Mouse (Mus musculus): ENCODE results near the gene H2al2a.
A peak's percentile ranks its signal among the peaks of the same experiment; 100 is the strongest.
"Not testable (repeated sequence)": the region's sequence is repeated elsewhere in the genome, so short reads cannot be mapped to it uniquely, and the experiment has no call there.

Gene H2al2a

GRCm38 (mm10) chr2:18028140-18029021 lies 31.6 kb upstream of the H2al2a start:
- peak; percentile 92 for DNase-seq (ENCODE audit: low spot score)

DNA sequence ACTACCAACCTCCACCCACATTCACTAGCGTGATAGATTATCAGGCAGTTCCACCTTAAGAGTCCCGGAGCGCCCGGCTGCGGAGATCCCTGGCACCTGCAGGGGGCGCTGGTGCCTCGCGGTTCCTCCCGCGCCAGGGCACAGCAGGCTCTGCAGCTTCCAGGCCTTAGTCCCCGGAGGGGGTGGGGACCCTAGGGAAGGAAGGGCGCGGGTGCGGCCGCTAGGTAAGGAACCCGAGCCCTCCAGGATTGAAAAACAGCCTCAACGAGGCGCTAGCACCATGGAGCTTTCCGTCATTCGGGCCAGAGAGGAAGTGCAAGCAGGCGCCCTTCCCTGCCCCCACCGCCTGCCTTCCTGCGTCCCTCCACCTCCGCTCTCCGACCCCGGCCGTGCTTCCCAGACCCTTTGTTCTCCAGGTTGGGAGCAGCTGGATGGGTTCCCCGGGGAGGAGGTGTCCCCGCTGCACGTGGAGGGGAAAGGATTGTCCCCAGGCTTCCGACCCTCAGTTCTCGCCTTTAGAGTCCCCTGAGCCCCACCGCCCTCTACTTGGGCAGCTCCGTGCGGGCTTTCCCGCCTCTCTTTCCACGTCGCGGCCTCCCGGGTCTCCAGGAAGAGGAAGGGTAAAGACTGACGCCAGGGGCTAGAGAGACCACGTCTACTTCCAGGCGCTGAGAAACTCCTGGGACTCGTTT lies 30.8 kb upstream of the H2al2a start:
- peak; percentile 95 for DNase-seq (ENCODE audit: low spot score)

DNA sequence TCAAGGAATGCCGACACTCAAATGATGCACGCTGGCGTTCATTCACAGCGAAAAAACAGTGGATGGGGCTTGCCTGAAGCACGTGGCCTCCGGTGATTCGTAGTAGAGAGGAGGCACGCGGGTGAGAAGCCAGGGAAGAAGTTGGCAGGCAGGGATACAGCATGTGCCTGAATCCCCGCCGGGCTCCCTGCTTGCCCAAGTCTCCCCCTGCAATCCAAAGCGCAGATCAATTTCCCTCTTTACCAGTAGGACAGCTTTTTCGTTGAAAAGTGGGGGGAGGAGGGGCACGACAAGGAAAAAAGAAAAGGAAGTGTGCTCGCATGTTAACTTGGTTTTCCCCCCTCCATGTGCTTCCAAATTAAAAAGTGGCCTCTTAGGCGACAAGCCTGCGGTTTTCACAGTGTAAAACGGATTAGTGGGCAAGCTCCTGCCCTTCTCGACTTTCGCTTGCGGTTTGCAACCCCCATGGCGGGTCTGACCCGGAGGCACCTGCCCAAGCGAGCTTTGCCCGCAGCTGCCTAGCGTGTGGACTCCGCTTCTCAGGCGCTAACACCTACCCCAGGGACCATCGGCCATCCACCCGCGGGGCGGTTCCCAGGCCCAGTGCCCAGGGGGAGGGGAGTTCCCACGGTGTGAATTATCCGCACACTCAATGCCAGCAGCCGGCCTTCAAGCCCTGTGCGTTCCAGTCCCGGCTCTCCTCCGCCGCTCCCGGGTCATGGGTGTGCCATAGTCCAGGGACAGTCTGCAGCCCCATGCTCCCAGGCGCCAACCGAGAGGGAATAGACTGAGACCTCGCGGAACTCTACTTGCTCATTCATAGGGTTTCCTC lies 29.6 kb upstream of the H2al2a start:
- peak; percentile 48 for DNase-seq (ENCODE audit: low spot score)

DNA sequence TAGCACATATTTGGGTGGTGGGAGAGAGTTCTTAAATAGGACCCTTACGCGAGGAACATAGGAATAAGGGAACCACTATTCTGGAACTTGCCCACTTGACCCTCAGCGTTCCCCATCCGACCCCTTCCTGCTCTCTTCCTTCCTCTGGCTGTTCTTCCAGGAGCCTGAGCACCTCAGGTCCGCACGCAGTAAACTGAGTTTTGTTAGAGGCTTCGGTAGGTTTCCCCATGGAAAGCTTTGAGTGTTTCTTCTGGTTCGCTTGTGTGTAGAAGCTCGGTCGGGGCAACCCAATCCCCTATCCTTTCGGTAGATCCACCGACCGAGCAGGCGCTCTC lies 29.0 kb upstream of the H2al2a start:
- DNase-seq (ENCODE audit: low spot score), result no peak

GRCm38 (mm10) chr2:18025116-18025515 lies 28.4 kb upstream of the H2al2a start:
- no peak for DNase-seq (ENCODE audit: low spot score)

GRCm38 (mm10) chr2:18022886-18023285 lies 26.1 kb upstream of the H2al2a start:
- DNase-seq (ENCODE audit: low spot score), result no peak

- DNase-seq (ENCODE audit: low spot score), result no peak
Measured at GRCm38 (mm10) chr2:18019122-18019521, 22.4 kb upstream of the H2al2a start.

DNA sequence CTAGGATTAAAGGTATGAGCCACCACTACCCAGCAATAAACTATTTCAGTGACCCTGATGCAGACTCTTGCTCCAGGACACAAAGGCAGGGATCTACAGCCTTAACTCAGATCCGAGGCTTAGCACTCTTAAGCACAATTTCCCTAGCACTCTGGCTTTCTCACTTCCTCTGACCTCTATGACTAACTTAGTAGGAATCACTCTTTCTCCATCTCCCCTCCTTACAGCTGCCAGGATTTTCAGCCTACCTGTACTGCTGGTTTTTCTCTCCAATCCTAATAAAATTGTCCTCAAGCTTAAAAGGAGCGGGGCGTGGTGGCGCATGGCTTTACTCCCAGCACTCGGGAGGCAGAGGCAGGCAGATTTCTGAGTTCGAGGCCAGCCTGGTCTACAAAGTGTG lies 20.6 kb upstream of the H2al2a start:
- DNase-seq (ENCODE audit: low spot score), result no peak

DNA sequence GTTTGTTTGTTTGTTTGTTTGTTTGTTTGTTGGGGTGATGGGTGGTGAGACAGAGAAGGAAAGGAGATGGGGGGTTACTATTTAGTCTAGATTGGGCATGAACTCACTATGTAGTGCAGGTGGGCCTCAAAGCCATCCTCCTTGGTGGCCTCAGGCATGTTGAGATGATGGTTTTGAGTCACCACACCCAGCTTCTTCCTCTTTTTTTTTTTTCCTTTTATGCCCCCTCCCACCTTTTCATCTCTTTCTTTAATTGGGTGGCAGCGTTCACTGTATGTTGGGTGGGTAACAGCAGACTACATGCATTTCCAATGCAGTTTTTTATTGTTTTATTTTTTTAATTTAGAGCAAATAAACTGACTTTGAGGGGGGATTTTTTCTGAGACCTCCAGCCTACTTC lies 19.9 kb upstream of the H2al2a start:
- DNase-seq (ENCODE audit: low spot score), result no peak

DNA sequence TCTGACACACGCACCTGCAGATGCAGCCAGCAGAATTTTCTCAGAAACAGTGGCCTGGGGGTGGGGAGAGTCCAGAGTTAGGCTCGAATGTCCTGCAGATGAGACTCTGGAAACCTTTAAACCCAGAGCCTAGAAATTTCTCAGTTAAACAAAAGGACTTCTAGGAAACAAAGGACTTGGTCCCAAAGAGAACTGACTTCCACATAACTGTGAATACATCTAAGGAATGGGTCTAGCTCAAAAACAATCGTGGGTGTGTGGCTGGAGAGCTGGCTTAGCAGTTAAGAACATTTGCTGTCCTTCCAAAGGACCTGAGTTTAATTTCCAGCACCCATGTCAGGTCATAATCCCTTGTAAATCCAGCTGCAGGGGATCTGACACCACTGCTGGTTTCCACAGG lies 18.8 kb upstream of the H2al2a start:
- DNase-seq (ENCODE audit: low spot score), result no peak

GRCm38 (mm10) chr2:18012866-18013265 lies 16.1 kb upstream of the H2al2a start:
- no peak for DNase-seq (ENCODE audit: low spot score)

DNA sequence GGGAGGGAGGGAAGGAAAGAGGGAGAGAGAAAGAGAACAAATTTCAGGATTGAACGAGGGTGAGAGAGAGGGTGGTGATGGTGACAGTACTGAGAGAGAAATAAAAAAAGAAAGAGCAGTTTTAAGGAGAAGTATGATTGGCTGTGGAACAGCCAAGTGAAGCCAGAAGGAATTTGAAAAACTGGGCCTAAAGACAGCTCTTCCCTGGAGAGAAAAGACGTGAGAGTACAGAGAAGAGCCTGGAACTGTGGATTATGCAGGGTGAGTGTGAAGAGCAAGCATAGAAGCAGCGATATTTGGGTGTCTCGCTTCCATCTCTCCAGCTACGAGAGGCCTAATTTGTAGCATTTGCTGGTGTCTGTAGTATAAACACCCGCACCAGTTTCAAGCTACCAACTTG lies 14.5 kb upstream of the H2al2a start:
- no peak for DNase-seq (ENCODE audit: low spot score)

DNA sequence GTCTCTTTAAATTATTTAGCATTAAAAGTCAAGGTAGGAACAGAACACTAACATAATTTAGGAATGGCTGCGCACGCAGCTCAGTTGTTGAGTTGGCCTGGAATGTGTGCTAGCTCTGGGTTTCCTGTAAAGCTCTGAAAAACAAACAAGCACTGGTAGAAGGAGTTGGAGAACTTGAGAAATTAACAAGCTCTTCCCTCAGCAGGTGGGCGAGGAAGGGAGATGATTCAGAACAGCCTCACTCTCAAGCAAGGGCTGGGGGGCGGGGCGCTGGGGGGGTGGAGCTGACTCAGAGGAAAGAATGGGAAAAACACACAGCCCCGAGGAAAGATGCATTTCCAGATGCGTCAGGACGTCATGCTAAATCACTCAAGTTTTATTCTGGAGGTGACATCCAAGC lies 8.4 kb upstream of the H2al2a start:
- DNase-seq (ENCODE audit: low spot score), result no peak

DNA sequence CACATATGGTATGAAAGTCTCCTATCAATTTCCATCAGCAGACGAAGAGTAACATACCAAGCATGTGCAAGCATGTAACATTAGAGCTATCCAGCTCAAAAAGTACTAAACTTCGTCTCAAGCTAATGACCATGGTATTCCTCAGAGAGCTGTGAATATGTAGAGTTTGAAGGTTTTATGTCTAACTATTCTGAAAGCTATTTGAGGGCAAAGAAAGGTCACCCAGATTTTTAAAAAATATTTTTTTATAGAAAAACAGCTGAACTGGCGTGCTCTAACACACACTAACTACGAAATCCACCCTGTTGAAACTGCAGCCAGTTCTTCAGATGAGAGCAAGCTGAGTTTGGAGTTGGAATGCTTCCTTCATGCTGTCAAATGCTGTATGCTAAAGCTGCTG lies 7.5 kb upstream of the H2al2a start:
- DNase-seq (ENCODE audit: low spot score), result no peak

DNA sequence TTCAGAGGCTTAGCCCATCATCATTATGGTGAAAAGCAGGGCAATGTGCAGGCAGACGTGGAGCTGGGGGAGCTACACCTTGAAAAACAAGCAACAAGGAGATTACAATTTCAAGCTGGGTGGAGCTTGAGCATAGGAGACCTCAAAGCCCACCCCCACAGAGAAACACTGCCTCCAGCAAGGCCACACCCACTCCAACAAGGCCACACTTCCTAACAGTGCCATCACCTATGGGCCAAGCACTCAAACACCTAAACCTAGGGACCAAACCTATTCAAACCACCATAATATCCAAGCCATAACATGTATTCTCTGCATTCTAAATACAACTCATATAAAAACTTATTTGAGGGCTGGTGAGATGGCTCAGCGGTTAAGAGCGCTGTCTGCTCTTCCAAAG lies 5.5 kb upstream of the H2al2a start:
- no peak for DNase-seq (ENCODE audit: low spot score)

DNA sequence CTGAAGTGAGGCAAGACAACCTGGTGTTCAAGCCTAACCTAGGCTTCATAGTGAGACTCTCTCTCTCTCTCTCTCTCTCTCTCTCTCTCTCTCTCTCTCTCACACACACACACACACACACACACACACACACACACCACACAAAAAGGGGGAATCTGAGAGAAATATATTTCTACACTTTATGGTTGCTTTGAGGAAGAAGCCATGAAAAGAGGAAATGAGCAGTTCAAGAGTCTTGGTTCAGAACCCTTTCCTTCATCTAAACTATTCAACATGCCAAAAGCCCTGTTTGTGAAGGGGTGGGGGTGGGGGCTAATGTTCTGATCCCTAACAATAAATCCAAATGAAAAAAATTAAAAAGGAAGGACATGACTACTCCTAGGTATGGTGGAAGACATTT lies 7.2 kb downstream of the H2al2a start:
- DNase-seq (ENCODE audit: low spot score), result no peak

- DNase-seq (ENCODE audit: low spot score), result no peak
Measured at GRCm38 (mm10) chr2:17989115-17989514, 7.6 kb downstream of the H2al2a start.

GRCm38 (mm10) chr2:17986694-17987093 lies 10.1 kb downstream of the H2al2a start:
- DNase-seq (ENCODE audit: low spot score), result no peak

DNA sequence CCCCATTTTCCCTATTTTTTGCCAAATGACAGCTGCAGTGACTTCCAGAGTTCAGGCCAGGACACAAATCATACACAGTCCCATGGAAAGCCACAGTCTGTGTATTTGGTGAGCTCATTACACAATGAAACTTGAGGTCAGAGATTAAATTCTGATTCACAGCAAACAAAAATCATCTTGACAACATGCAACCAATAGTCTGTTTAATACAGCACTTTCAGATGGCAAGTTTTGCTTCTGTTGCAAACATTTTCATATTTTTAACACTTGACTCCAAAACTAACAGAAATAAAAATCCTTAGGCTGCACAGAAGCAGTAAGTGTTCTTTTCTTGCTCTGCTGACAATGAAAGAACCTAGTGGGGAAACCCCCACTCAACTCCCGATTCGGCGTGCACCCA lies 12.0 kb downstream of the H2al2a start:
- DNase-seq (ENCODE audit: low spot score), result no peak

DNA sequence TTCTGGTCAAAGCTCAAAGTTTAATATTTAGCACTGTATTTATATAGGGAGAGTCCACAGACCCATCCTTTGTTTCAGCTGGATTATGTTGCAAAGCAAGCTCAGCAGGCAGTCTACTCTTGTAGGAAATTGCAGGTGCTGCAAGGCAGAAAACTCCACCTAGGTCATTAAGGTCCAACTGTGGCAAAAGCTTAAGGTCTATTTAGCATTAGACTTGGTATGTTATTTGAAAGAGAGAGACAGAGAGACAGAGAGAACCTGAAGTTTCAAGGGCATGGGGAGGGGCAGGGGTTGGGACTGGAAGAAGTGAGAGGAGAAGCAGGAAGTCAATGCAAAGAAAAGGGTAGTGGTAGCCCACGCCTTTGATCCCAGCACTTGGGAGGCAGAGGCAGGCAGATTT lies 14.0 kb downstream of the H2al2a start:
- DNase-seq (ENCODE audit: low spot score), result no peak

- no peak for DNase-seq (ENCODE audit: low spot score)
Measured at GRCm38 (mm10) chr2:17978706-17979105, 18.1 kb downstream of the H2al2a start.

GRCm38 (mm10) chr2:17978251-17978650 lies 18.5 kb downstream of the H2al2a start:
- not testable (repeated sequence) for DNase-seq (ENCODE audit: low spot score)

GRCm38 (mm10) chr2:17977645-17978044 lies 19.1 kb downstream of the H2al2a start:
- not testable (repeated sequence) for DNase-seq (ENCODE audit: low spot score)

Measured in ovary, postnatal 10 days (tissue).